Mouse (Mus musculus): Measurements from ENCODE around the gene Perm1. TPM values are rescaled to one million over a fixed set of nuclear protein-coding genes. Genes with fewer than 3 reads are reported as not detected.
A peak's percentile ranks its signal among the peaks of the same experiment; 100 is the strongest.

Gene Perm1
- polyA plus RNA-seq, 1 experiment: 5.6 TPM

DNA sequence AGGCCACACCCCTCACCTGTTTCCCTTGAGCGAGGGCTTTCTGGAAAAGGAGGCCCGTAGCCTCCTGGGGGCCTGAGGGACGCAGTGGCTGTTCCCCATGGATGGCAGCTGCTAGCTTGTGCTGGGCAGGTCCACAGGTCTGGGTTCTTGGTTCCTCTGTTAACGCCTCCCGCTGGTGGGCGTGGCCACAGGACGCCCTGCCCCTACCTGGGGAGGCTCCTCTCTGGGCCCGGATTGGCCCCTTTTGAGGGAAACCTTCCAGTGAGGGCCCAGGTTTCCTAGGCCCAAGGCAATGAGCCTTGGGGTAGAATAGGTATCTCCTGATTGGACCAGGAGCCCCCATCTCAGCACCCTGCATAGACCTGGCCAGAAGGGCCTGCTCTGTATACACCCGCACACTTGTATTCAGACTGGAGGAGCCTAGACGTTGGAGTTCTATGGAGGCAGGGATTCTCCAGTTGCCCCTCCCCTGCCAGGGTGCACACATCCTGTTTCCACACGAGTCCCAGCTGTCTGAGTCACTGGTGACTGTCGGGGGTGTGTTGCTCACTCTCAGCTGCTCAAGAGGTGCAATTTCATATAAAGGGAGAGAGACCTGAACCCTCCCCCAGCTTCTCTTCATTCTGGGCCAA is 12.8 kb downstream of the Perm1 start:
- Histone ChIP-seq H3K4me1 (ENCODE audit: control insufficient read depth, insufficient read depth, low read length) (no peaks in the 10 kb centered on the region), H3K27ac (ENCODE audit: insufficient read depth, low read depth, low read length) (no peak overlapping the region), H3K4me3 (ENCODE audit: insufficient read depth, low read depth, low read length) (no peak overlapping the region; the same call in 1 of the 2 replicates), H3K27me3 (replicated peaks; ENCODE audit: control insufficient read depth, insufficient read depth, low read length) (no peaks in the 10 kb centered on the region), H3K36me3 (ENCODE audit: control insufficient read depth, insufficient read depth, low read length) (no peaks in the 10 kb centered on the region)
- WGBS: 34% methylated on average over 12 of the region's 12 CpGs
- TF ChIP-seq POLR2A (IDR thresholded peaks at IDR 0.05; ENCODE audit: low read depth, low read length) (no peak), CTCF (conservative IDR thresholded peaks at IDR 0.05; ENCODE audit: insufficient read depth, insufficient read length, low read depth, low read length) (no peak)
- DNase-seq: peak; percentile 14

DNA sequence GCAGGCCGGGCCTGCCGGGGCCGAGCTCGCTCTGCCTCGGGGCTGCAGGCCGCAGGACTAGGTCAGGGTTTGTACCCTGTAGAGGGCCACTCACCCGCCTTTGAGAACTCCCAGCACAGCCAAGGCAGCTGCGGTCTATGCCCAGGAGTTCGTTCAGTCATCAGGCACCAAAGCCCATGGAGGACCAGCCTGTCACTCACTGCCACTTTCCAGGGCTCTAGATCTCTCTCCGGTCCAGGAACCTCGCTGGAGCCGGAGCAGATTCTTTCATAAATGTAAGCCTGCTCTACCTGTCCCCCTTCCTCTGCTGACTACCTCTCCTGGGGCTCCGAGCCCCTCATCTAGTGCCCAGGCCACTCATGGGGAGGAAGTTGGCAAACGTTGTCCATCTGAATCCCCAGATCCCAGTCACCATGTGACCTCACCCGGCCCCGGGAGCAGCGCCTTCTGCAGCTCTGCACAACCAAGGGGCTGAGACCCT is 18.4 kb downstream of the Perm1 start:
- Histone ChIP-seq H3K4me1 (ENCODE audit: control insufficient read depth, insufficient read depth, low read length) (no peaks in the 10 kb centered on the region), H3K27ac (ENCODE audit: insufficient read depth, low read depth, low read length) (no peak overlapping the region), H3K27me3 (replicated peaks; ENCODE audit: control insufficient read depth, insufficient read depth, low read length) (no peaks in the 10 kb centered on the region), H3K4me3 (ENCODE audit: insufficient read depth, low read depth, low read length) (peak overlapping the region; percentile 75), H3K36me3 (ENCODE audit: control insufficient read depth, insufficient read depth, low read length) (no peaks in the 10 kb centered on the region)
- DNase-seq: peak; percentile 24
- no peak for TF ChIP-seq CTCF (conservative IDR thresholded peaks at IDR 0.05; ENCODE audit: insufficient read depth, insufficient read length, low read depth, low read length)
- TF ChIP-seq POLR2A (IDR thresholded peaks at IDR 0.05; ENCODE audit: low read depth, low read length): no peak
- WGBS: 16% methylated on average over 17 of the region's 17 CpGs

DNA sequence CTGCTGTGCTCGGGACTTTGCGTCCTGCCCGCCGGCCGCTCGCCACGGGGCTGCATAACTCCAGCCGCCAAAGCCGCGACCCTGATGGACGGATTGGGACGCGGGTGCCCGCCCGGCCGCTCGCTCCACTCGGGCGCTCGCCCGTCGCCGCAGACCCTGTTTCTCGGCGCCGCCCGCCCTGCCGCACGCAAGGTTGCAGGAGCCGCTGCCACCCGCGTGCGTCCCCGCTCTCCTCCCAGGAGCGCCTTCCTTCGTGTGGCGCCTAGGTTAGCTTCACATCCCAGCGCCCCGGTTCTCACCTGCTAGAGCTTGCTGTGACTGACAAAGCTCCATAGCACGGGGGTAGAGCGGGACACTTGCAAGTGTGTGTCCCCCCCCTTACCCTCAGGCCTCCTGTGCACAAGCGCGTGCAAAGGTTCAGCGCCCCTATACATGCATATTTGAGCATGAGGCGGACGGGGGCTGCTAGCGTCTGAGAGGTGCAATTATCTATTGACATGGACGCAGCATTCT is 19.1 kb downstream of the Perm1 start, which contains the start of gene Plekhn1:
Gene Plekhn1 (minus strand): TSS at position 157 of the 513 bp plus-strand sequence.
- Histone ChIP-seq H3K4me3 (ENCODE audit: insufficient read depth, low read depth, low read length) (peak within 1 kb of the TSS; percentile 85), H3K27ac (ENCODE audit: insufficient read depth, low read depth, low read length) (0 out of 2 replicates have a peak within 1 kb of the TSS, but pooled peaks have one; percentile 13), H3K36me3 (ENCODE audit: control insufficient read depth, insufficient read depth, low read length) (no peaks in the 10 kb centered on the region), H3K27me3 (replicated peaks; ENCODE audit: control insufficient read depth, insufficient read depth, low read length) (no peaks in the 10 kb centered on the region), H3K4me1 (ENCODE audit: control insufficient read depth, insufficient read depth, low read length) (no peaks in the 10 kb centered on the region)
- DNase-seq: peak; percentile 82
- TF ChIP-seq CTCF (conservative IDR thresholded peaks at IDR 0.05; ENCODE audit: insufficient read depth, insufficient read length, low read depth, low read length): no peak
- no peak for TF ChIP-seq POLR2A (IDR thresholded peaks at IDR 0.05; ENCODE audit: low read depth, low read length)
- under 1% methylated on average over 47 of the region's 48 CpGs for WGBS

DNA sequence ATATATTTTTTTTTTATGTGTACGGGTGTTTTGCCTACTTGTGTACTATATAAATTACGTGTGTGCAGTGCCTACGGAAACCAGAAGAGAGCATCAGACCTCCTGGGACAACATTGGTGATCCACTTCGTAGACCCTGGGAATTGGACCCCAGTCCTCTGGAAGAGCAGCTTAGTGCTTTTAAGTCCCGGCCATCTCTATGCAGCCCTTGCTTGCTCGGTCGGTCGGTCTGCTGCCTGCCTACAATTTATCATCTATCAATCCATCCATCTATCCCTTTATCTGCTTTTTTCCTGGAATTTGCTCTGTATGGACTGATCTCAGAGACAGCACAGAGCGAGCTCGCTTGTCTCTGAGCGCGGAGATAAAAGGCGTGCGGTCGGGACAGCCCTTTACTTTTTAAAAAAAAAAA is 19.7 kb downstream of the Perm1 start:
- peak; percentile 13 for DNase-seq
- peak overlapping the region; percentile 45 for H3K4me3 ChIP-seq (ENCODE audit: insufficient read depth, low read depth, low read length)
- WGBS: under 1% methylated on average over 15 of the region's 15 CpGs
- TF ChIP-seq POLR2A (IDR thresholded peaks at IDR 0.05; ENCODE audit: low read depth, low read length) (no peak), CTCF (conservative IDR thresholded peaks at IDR 0.05; ENCODE audit: insufficient read depth, insufficient read length, low read depth, low read length) (0 out of 2 replicates have a peak, but pooled peaks have one; percentile 21)
- H3K27ac ChIP-seq (ENCODE audit: insufficient read depth, low read depth, low read length): 0 out of 2 replicates have a peak overlapping the region, but pooled peaks have one; percentile 13
- H3K36me3 ChIP-seq (ENCODE audit: control insufficient read depth, insufficient read depth, low read length): no peaks in the 10 kb centered on the region
- H3K4me1 ChIP-seq (ENCODE audit: control insufficient read depth, insufficient read depth, low read length): no peaks in the 10 kb centered on the region
- H3K27me3 ChIP-seq (replicated peaks; ENCODE audit: control insufficient read depth, insufficient read depth, low read length): no peaks in the 10 kb centered on the region

DNA sequence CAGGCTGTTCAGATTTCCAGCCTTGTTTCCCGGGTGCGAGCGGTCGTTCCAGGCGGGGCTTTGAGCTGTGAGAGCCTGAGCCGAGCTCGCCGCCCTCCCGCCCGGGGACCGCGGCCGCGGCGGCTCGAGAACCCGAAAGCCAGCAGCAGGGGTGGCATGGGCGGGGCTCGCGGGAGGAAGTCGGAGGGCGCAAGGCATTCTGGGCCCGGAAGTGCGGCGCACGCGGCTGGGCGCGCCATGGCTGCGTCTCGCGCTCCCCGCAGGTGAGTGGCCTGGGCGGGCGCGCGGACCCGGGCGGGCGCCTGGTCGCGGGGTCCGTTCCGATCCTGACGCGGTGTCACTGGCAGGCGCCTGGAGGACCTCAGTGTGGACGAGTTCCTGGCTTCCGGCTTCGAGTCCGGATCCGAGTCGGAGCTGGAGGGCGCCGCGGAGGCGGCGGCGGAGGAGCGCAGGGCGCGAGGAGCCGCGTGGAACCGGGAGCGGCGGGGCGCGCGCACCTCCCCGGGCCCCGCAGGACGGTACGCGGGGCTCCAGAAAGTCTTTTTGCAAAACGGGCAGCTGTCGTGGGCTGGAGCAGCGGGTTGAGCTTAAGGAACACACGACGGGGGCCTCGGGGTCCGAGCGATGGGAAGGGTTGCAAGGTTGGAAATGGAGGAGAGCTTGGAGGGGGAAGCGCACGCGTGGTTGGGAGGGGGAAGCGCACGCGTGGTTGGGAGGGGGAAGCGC is 20.3 kb downstream of the Perm1 start, which contains the start of gene Noc2l:
Gene Noc2l (plus strand): TSS at position 203 of the 726 bp plus-strand sequence.
- H3K4me1 ChIP-seq (ENCODE audit: control insufficient read depth, insufficient read depth, low read length): no peaks in the 10 kb centered on the region
- H3K4me3 ChIP-seq (ENCODE audit: insufficient read depth, low read depth, low read length): peak within 1 kb of the TSS; percentile 85
- H3K27me3 ChIP-seq (replicated peaks; ENCODE audit: control insufficient read depth, insufficient read depth, low read length): no peaks in the 10 kb centered on the region
- no peaks in the 10 kb centered on the region for H3K36me3 ChIP-seq (ENCODE audit: control insufficient read depth, insufficient read depth, low read length)
- DNase-seq: peak; percentile 94
- under 1% methylated on average over 88 of the region's 90 CpGs for WGBS
- no peak for TF ChIP-seq CTCF (conservative IDR thresholded peaks at IDR 0.05; ENCODE audit: insufficient read depth, insufficient read length, low read depth, low read length)
- TF ChIP-seq POLR2A (IDR thresholded peaks at IDR 0.05; ENCODE audit: low read depth, low read length): peak; percentile 57
- H3K27ac ChIP-seq (ENCODE audit: insufficient read depth, low read depth, low read length): 0 out of 2 replicates have a peak within 1 kb of the TSS, but pooled peaks have one; percentile 15

DNA sequence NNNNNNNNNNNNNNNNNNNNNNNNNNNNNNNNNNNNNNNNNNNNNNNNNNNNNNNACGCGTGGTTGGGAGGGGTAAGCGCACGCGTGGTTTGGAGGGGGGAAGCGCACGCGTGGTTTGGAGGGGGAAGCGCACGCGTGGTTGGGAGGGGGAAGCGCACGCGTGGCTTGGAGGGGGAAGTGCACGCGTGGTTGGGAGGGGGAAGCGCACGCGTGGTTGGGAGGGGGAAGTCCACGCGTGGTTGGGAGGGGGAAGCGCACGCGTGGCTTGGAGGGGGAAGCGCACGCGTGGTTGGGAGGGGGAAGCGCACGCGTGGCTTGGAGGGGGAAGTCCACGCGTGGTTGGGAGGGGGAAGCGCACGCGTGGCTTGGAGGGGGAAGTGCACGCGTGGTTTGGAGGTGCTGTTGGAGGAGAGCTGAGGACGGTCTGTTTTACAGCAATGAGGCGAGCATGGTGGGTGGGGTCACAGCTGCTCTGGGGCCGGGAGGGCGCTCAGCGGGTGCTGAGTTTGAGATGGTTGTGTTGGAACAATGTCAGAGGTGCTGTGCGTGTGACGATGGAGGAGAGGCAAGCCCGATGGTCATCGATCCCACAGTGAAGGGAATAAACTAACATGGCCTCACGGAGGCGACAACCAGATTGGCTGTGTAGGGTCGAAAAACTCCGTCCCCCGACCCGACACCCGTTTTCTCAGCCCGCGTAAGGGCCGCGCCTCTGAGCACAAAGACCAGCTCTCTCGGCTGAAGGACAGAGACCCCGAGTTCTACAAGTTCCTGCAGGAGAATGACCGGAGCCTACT is 21.2 kb downstream of the Perm1 start:
- H3K27ac ChIP-seq (ENCODE audit: insufficient read depth, low read depth, low read length): no peak overlapping the region
- H3K4me3 ChIP-seq (ENCODE audit: insufficient read depth, low read depth, low read length): peak overlapping the region; percentile 84; the same call in 1 of the 2 replicates
- 29% methylated on average over 58 of the region's 60 CpGs for WGBS
- no peaks in the 10 kb centered on the region for H3K4me1 ChIP-seq (ENCODE audit: control insufficient read depth, insufficient read depth, low read length)
- TF ChIP-seq POLR2A (IDR thresholded peaks at IDR 0.05; ENCODE audit: low read depth, low read length): no peak
- TF ChIP-seq CTCF (conservative IDR thresholded peaks at IDR 0.05; ENCODE audit: insufficient read depth, insufficient read length, low read depth, low read length): no peak
- H3K27me3 ChIP-seq (replicated peaks; ENCODE audit: control insufficient read depth, insufficient read depth, low read length): no peaks in the 10 kb centered on the region
- no peak for DNase-seq
- 0 out of 2 replicates have a peak, but pooled peaks cover 1% of the 10 kb centered on the region for H3K36me3 ChIP-seq (ENCODE audit: control insufficient read depth, insufficient read depth, low read length)

All from kidney, adult 2 months (tissue).